Mouse (Mus musculus) stomach, embryonic 16.5 days (tissue): ENCODE measurements around the gene Adap2. TPM values are rescaled to one million over a fixed set of nuclear protein-coding genes. Genes with fewer than 3 reads are reported as not detected.

ENCODE experiments used
- ATAC-seq: fragments of 200-750 bp; cut with Nextera tagmentation; 2 replicates; pipeline ENCODE4 v1.8.0; 2017; ENCODE audit warnings: moderate number of reproducible peaks, moderate TSS enrichment; ENCODE audit not compliant: insufficient read depth, low FRiP score
- H3K27ac ChIP-seq: fragments of 300-500 bp; sonication (generic); 2 replicates; pipeline ENCODE4 v1.5.1; 2014; ENCODE audit warnings: low read length
- H3K27me3 ChIP-seq: fragments of 300-500 bp; sonication (generic); 2 replicates; pipeline ENCODE4 v1.6.1; 2014; ENCODE audit warnings: low read length, control low read depth, mixed read lengths; ENCODE audit not compliant: control insufficient read depth, insufficient read depth
- H3K36me3 ChIP-seq: fragments of 300-500 bp; sonication (generic); 2 replicates; pipeline ENCODE4 v1.6.1; 2014; ENCODE audit warnings: low read length; ENCODE audit not compliant: control insufficient read depth, insufficient read depth
- H3K4me1 ChIP-seq: fragments of 300-500 bp; sonication (generic); 2 replicates; pipeline ENCODE4 v1.6.1; 2014; ENCODE audit warnings: low read length, control low read depth, mixed read lengths; ENCODE audit not compliant: control insufficient read depth, insufficient read depth
- H3K4me2 ChIP-seq: fragments of 300-500 bp; sonication (generic); 2 replicates; pipeline ENCODE4 v1.6.1; 2014; ENCODE audit warnings: low read depth, low read length, mixed read lengths
- H3K4me3 ChIP-seq: fragments of 300-500 bp; sonication (generic); replicated peaks from 2 replicates; pipeline ENCODE4 v1.5.1; 2014; ENCODE audit warnings: mild to moderate bottlenecking, low read length
- H3K9ac ChIP-seq: fragments of 300-500 bp; sonication (generic); 2 replicates; pipeline ENCODE4 v1.6.1; 2014; ENCODE audit warnings: low read length
- H3K9me3 ChIP-seq: fragments of 300-500 bp; sonication (generic); replicated peaks from 2 replicates; pipeline ENCODE4 v1.6.1; 2016; ENCODE audit warnings: low read length, control low read depth; ENCODE audit not compliant: control insufficient read depth
- WGBS: fragments of 180-500 bp; shearing (Covaris S2); extraction: QIAGEN DNeasy Blood & Tissue Kit; methylation state at CpG from one replicate; pipeline ENCODE4 v1.1.7; 2014; 5-methylcytosine and 5-hydroxymethylcytosine counted together
- polyA plus RNA-seq: library from polyadenylated mRNA; unstranded; fragments of >200 nt; fragmentation: Nextera tagmentation; extraction: Ambion mirVana; gene quantifications from 2 replicates; pipeline ENCODE4 v1.2.1, GENCODE M21; 2015

The Adap2 gene
- polyA plus RNA-seq, 1 experiment from 2014 or later, result 4.4 TPM

DNA sequence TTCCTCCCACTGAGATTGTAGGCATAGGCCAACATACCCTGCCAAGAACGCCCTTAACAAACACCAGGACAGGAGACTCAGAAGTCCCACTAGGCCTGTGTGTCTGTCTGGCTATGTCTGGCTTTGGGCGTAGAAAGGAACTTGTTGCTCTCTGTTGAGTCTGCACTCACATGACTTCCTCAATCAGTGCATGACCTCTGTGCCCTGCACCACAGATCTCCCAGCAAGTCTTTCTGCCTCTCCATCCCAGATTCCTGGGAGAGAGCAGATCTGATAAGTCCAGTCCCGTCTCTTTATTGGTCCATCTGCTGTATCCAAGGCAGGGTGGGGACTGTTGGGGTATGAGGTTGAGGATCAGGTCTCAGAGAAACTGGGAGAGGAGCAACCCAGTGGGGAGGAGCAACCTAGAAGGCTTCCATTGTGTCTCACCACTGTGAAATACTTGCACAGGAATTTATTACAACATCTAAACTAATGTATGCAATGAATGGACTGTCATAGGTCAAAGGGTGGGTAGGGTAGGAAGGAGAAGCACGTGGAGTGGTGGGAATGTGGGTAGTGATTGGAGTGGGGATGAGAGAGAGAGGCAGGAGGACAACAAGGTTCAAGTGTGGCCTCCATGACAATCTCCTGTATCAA is 14.8 kb downstream of the Adap2 start:
- no peak overlapping the region for H3K27ac ChIP-seq

DNA sequence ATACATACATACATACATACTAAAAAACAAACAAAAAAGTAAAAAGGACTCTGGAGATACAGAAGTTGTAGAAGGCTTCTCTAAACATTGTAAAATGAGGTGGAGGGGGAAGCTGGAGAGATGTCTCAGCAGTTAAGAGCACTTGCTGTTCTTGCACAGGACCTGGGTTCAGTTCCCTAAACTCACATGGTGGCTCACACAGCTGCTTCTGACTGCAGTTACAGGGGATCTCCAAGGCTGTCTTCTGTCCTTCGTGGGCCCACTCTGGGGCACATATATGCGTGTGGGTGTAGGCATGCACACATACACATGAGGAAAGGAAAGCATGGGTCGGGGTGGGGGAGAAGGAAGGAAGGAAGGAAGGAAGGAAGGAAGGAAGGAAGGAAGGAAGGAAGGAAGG is 15.7 kb downstream of the Adap2 start:
- 80% methylated on average over 3 of the region's 3 CpGs for WGBS
- H3K36me3 ChIP-seq, result no peaks in the 10 kb centered on the region

More for the DNA sequence above, 14.8 kb downstream of the Adap2 start:
- H3K4me2 ChIP-seq, result no peak overlapping the region
- H3K36me3 ChIP-seq, result no peaks in the 10 kb centered on the region
- ATAC-seq, result no peak
- no peaks in the 10 kb centered on the region for H3K27me3 ChIP-seq
- H3K9ac ChIP-seq, result no peak overlapping the region
- H3K4me1 ChIP-seq, result no peaks in the 10 kb centered on the region
- H3K9me3 ChIP-seq, result no peaks in the 10 kb centered on the region
- WGBS, result 67% methylated on average over 4 of the region's 4 CpGs
- no peak overlapping the region for H3K4me3 ChIP-seq

DNA sequence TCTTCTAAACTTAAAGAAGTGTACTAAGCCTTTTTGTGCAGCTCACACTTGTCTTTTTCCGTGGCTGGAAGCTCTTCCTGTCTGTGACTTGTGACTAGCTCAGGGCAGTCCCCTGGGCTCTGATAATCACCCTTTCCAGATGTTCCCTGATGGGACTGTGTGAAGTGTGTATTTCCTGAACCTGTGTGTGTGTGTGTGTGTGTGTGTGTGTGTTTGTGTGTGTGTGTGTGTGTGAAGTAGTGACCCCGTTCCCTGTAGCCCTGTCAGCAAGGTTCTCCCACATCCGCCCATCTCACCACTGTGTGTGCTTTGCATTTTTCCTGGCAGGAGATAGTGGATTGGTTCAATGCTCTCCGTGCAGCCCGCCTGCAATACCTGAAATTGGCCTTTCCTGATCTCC is 16.4 kb downstream of the Adap2 start:
- Histone ChIP-seq H3K4me1 (no peaks in the 10 kb centered on the region), H3K27ac (no peak overlapping the region), H3K4me3 (no peak overlapping the region), H3K9me3 (no peaks in the 10 kb centered on the region), H3K4me2 (no peak overlapping the region), H3K36me3 (no peaks in the 10 kb centered on the region), H3K27me3 (no peaks in the 10 kb centered on the region), H3K9ac (no peak overlapping the region)
- ATAC-seq, result no peak
- 55% methylated on average over 5 of the region's 5 CpGs for WGBS

More for the DNA sequence above, 15.7 kb downstream of the Adap2 start:
- Histone ChIP-seq H3K4me2 (no peak overlapping the region), H3K4me1 (no peaks in the 10 kb centered on the region), H3K27ac (no peak overlapping the region), H3K4me3 (no peak overlapping the region), H3K9ac (no peak overlapping the region), H3K9me3 (no peaks in the 10 kb centered on the region), H3K27me3 (no peaks in the 10 kb centered on the region)
- no peak for ATAC-seq

DNA sequence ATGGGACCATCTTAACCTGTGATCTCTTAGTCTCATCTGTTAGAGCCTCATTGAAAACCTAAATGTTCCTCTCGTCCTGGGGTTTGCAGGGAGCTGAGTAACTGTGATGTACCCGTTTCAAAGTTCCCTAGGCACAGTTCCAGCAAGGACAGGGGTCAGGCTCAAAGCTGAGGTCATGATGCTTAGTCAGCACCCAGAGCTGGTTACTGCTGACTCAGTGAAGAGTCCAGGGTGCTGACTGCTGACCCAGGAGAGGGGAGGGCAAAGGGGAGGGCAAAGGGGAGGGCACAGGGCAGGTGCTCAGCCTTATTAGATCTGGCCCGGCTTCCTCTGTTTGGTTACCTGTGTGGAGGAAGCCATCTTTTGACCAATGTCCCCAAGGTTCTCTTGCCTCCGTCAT is 18.0 kb downstream of the Adap2 start:
- peak; percentile 15; the same call in 1 of the 2 replicates for ATAC-seq
- Histone ChIP-seq H3K9me3 (no peaks in the 10 kb centered on the region), H3K27me3 (no peaks in the 10 kb centered on the region), H3K9ac (no peak overlapping the region), H3K27ac (no peak overlapping the region), H3K36me3 (no peaks in the 10 kb centered on the region), H3K4me1 (no peaks in the 10 kb centered on the region), H3K4me2 (no peak overlapping the region), H3K4me3 (no peak overlapping the region)
- WGBS, result 67% methylated on average over 4 of the region's 4 CpGs

DNA sequence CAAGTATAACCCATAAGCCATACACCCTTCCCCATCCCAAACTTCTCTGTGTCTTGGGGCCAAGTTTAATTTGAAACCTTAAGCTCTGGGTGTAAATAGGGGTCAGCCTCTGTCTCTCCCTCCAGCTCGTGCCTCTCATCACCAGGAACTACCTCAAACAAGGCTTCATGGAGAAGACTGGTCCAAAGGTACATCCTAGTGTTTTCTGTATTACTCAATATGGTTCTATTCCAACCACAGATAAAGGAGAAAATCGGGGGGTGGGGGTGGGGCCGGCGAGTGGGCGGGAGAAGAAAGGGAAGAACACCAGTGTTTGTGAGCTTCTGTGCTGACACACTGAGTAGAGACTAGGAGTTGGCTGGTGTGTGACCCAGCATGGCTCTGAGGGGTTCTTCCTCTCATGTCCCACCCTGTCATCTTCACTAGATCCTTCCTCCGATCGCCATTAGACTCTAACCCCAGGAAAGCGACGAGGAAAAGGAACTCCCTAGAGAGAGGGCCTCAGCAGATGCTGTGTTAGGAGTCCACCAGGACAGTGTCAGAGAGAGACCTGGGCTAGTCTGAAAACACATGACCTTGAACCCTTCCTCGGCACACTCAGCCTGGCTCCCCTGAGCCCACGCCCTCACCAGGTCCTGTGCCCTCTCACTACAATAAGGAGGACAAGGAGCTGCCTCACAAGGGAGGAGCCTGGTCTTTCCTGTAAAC is 20.2 kb downstream of the Adap2 start:
- ATAC-seq, result no peak
- H3K27ac ChIP-seq, result no peak overlapping the region

DNA sequence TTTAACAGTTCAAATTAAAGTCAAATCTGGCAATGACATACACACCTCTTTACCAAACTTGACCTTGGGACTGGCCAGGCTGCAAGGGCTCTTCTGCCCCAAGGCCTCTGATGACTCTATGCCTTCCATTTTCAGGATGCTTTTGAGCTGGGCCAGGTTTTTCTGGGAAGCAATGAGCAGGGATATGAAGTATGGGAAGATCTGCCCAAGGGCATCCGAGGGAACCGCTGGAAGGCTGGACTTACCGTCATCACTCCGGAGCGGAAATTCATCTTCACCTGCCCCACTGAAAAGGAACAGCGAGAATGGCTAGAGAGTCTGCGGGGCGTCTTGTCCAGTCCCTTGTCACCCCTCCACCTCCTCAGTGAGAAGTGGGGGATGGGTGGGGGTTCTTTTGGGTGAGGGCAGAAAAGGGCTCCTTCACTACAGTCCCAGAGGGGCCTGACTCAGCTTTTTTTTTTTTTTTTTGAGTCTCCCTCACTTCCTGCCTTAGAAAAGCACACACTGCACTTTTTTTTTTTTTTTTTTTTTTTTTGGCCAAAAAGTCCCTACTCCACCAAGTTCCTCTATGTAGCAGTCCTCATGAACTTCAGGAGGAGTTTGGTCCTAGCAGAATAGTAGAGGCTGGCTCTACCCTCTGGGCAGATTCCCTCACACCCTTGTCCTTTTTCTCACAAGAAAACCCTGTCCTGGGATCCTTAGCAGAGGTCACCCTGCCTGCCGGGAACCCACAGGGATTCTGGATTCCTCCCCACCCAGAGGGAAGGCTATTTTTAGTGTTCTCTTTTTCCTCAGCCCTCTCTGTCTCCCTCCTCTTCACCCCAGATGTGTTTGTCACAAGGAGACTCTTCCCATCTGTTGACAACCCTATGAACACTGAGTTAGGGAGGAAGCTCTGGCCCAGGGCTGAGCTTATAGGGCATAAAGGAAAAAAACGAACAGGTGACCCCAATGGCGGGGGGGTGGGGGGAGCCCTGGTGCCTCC is 23.3 kb downstream of the Adap2 start:
- 66% methylated on average over 11 of the region's 11 CpGs for WGBS
- H3K9ac ChIP-seq, result peak overlapping the region; percentile 31; the same call in 1 of the 2 replicates
- H3K4me3 ChIP-seq, result no peak overlapping the region
- no peak for ATAC-seq
- H3K4me2 ChIP-seq, result no peak overlapping the region
- H3K27me3 ChIP-seq, result no peaks in the 10 kb centered on the region
- H3K9me3 ChIP-seq, result no peaks in the 10 kb centered on the region
- H3K4me1 ChIP-seq, result no peaks in the 10 kb centered on the region
- H3K36me3 ChIP-seq, result no peaks in the 10 kb centered on the region
- peak overlapping the region; percentile 33 for H3K27ac ChIP-seq

More for the DNA sequence above, 20.2 kb downstream of the Adap2 start:
- H3K9ac ChIP-seq, result no peak overlapping the region
- H3K27me3 ChIP-seq, result no peaks in the 10 kb centered on the region
- H3K4me1 ChIP-seq, result no peaks in the 10 kb centered on the region
- no peak overlapping the region for H3K4me3 ChIP-seq
- WGBS, result 76% methylated on average over 11 of the region's 11 CpGs
- H3K36me3 ChIP-seq, result no peaks in the 10 kb centered on the region
- H3K9me3 ChIP-seq, result no peaks in the 10 kb centered on the region
- no peak overlapping the region for H3K4me2 ChIP-seq

DNA sequence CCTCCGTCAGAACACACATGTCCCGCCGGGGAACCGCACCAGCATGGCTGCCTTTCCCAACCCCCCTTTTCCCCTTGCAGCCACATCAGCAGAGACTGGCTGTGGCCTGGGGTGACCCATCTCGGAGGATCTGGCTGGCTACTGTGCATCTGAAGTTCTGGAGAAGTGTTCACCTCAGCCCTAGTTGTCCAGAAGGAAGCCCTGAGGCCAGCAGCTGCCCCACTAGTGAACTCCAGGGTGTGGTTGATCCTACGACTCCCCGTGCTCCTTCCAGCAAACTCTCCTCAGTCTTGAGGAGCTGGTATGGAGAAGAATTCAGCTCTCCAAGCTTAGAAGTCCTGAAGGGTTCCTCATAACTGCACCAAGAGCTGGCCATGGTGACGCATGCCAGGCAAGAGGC is 24.4 kb downstream of the Adap2 start:
- Histone ChIP-seq H3K27me3 (no peaks in the 10 kb centered on the region), H3K36me3 (no peaks in the 10 kb centered on the region), H3K27ac (no peak overlapping the region), H3K4me3 (no peak overlapping the region), H3K4me2 (no peak overlapping the region), H3K9me3 (no peaks in the 10 kb centered on the region), H3K4me1 (no peaks in the 10 kb centered on the region), H3K9ac (no peak overlapping the region)
- ATAC-seq, result no peak
- 79% methylated on average over 8 of the region's 8 CpGs for WGBS

DNA sequence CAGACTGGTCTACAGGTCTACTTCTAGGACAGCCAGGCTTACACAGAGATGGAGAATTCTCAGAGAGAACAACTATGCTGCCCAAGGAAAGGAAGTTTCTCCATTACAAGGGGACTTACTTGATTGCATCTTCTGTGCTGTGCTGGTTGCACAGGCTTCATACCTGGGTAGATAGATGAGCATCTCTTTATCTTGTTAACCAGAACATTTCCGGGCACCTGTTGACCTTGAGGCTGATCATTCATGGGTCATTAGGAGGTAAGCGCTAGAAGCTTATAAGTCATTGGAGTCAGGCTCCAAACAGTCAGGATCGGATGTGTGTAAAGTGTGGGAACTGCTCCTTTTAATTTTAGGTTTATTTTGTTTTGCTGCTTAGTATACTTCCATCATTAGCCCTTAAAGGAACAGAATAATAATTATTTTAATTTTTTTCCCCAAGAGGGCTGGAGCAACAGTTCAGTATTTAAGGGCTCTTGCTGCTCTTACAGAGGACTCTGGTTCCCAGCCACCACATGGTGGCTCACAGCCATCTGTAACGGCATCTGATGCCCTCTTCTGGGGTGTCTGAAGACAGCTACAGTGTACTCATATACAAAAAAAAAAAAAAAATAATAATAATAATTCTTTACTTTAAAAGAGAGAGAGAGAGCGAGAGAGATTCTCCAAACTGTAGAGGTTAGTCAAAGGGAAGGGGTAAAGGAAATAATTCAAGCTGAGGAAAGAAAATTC is 27.3 kb downstream of the Adap2 start:
- no peak overlapping the region for H3K4me2 ChIP-seq
- no peak for ATAC-seq
- H3K27me3 ChIP-seq, result no peaks in the 10 kb centered on the region
- H3K27ac ChIP-seq, result no peak overlapping the region
- H3K36me3 ChIP-seq, result no peaks in the 10 kb centered on the region
- no peak overlapping the region for H3K9ac ChIP-seq
- no peak overlapping the region for H3K4me3 ChIP-seq
- H3K9me3 ChIP-seq, result no peaks in the 10 kb centered on the region
- H3K4me1 ChIP-seq, result no peaks in the 10 kb centered on the region
- WGBS, result 67% methylated on average over 5 of the region's 5 CpGs
